ENCODE assay signal across 8 mouse cellular contexts in the genomic region with DNA sequence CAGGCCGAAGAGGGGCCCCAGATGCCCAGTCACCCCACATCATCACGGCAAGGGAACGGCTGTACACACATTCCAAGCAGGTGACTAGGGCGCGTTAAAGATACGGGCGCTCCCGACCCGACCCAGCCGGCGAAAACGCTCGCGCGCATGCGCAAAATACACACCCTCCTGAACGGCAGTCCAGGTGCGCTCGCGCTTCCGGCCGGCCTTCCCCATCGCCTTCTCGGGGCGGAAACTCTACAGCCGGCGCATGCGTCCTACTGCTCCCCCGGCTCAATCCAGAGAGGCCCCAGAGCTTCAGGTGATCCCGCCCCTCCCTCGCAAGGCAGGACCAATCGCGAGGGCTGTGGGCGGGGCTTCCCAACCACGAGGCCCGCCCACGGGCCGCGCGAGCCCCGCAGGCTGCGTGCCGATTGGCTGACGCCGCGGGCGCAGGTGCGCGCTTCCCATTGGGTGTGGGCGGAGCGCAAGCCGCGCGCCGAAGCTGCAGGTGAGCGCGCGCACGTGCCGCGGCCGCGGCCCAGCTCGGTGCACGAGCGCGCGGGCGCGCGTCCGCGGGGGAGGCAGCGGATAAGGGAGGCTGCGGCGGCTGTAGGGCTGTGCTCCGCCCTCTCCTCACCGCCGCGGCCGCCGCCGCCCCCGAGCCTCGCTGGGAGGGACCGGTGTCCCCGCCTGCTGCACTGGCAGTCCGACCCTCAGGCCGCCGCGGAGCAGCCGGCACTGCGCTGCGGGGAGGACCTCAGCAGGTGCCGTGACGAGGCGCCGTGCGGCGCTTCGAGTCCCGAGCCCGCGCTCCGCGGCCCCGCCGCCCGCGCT. TPM values are rescaled to one million over a fixed set of nuclear protein-coding genes. Genes with fewer than 3 reads are reported as not detected.
DNase-seq lines count a peak whose midpoint lies in the region; ATAC-seq and TF ChIP-seq lines count a peak whose summit lies in the region.

A gene (plus strand): TSS at position 574 of the 816 bp plus-strand sequence.

- H3K9me3 ChIP-seq in hindbrain, embryonic 10.5 days, result no peaks in the 10 kb centered on the region
- H3K9me3 ChIP-seq in lung, postnatal 0 days (ENCODE audit: low read length), result no peaks in the 10 kb centered on the region

- H3K36me3 ChIP-seq in hindbrain, embryonic 10.5 days, result no peaks in the 10 kb centered on the region
- no peaks in the 10 kb centered on the region for H3K36me3 ChIP-seq in lung, postnatal 0 days (ENCODE audit: insufficient read depth, low read length)

- H3K4me2 ChIP-seq in lung, postnatal 0 days (replicated peaks; ENCODE audit: low read depth, low read length), result peak within 1 kb of the TSS; percentile 92

- no peak for TF ChIP-seq CTCF in lung, postnatal 0 days (IDR thresholded peaks at IDR 0.05)

- peak; percentile 95 for ATAC-seq in frontal cortex, adult (ENCODE audit: low TSS enrichment)
- ATAC-seq in lung, postnatal 0 days, result peak; percentile 82

- peak within 1 kb of the TSS; percentile 85 for H3K4me3 ChIP-seq in hindbrain, embryonic 10.5 days
- peak within 1 kb of the TSS; percentile 74 for H3K4me3 ChIP-seq in lung, postnatal 0 days (ENCODE audit: low read depth, low read length)

- H3K4me1 ChIP-seq in hindbrain, embryonic 10.5 days (replicated peaks), result peaks cover 29% of the 10 kb centered on the region
- H3K4me1 ChIP-seq in lung, postnatal 0 days (ENCODE audit: insufficient read depth, low read depth, low read length), result 0 out of 2 replicates have a peak, but pooled peaks cover 4% of the 10 kb centered on the region

- under 1% methylated on average over 110 of the region's 110 CpGs for WGBS in hindbrain, embryonic 10.5 days
- 2% methylated on average over 85 of the region's 110 CpGs for WGBS in lung, postnatal 0 days

- peak; percentile 98 for DNase-seq in MN1 (ENCODE audit: low spot score)
- DNase-seq in cerebellum, adult 9-10 months, result peak; percentile 99
- peak; percentile 97 for DNase-seq in hindbrain, embryonic 10.5 days (ENCODE audit: low spot score)
- peak; percentile 99 for DNase-seq in layer of hippocampus, adult 9-11 months
- DNase-seq in lung, postnatal 0 days (ENCODE audit: low spot score), result peak; percentile 97
- peak; percentile 79 for DNase-seq in ovary, postnatal 14 days (ENCODE audit: low spot score)
- peak; percentile 98 for DNase-seq in thymus, postnatal 14 days

- TF ChIP-seq EP300 in lung, postnatal 0 days (IDR thresholded peaks at IDR 0.05), result no peak

- peaks cover 41% of the 10 kb centered on the region for H3K27me3 ChIP-seq in hindbrain, embryonic 10.5 days (ENCODE audit: insufficient read depth, poor library complexity, severe bottlenecking)
- H3K27me3 ChIP-seq in lung, postnatal 0 days (replicated peaks; ENCODE audit: insufficient read depth, low read length), result 0 out of 2 replicates have a peak, but pooled peaks cover 6% of the 10 kb centered on the region

- H3K27ac ChIP-seq in hindbrain, embryonic 10.5 days, result peak within 1 kb of the TSS; percentile 91
- peak within 1 kb of the TSS; percentile 96 for H3K27ac ChIP-seq in lung, postnatal 0 days (ENCODE audit: low read length)

- peak within 1 kb of the TSS; percentile 80 for H3K9ac ChIP-seq in lung, postnatal 0 days (replicated peaks; ENCODE audit: low read depth)

RNA-seq across cellular contexts. Expression of the gene that starts here (rescaled TPM):
- 6.2 and 8.1 TPM in 2 replicates for polyA plus RNA-seq in hindbrain, embryonic 10.5 days (2016; fragmentation: Nextera tagmentation; extraction: Ambion mirVana)
- polyA plus RNA-seq in lung, postnatal 0 days (2015; fragmentation: Nextera tagmentation; extraction: Ambion mirVana), result 47.2 and 50.5 TPM in 2 replicates

Comparison
In these comparisons a context has a peak if more than half of its experiments do, and no peak if none do; other contexts are left out.
1. Peak in every context shown above with its lines: DNase-seq, ATAC-seq, H3K4me3 ChIP-seq and H3K27ac ChIP-seq.